Mouse (Mus musculus): ENCODE results near the gene Vmn1r10. TPM values are rescaled to one million over a fixed set of nuclear protein-coding genes. Genes with fewer than 3 reads are reported as not detected.

The Vmn1r10 gene
- polyA plus RNA-seq (2015; fragmentation: Nextera tagmentation; extraction: Ambion mirVana): not detected in 2 replicates

DNA sequence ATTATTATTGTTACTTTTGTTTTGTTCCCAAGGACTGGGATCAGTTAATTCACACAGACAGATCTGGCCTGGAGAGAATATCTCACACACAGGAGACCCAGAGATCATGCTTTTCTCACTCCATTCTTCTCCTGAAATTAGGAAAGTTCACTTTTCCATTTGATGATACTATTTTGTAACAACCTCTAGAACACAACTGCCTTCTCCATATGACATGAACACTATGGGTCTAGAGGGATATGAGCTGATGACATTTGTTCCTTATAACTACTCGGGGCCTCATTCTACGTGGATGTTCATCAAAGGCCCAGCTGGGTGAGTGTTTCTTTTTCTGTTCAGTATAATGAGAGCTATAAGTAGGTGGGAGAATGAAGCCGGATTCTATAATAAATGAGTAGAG is at the start of gene Vmn1r10:
TSS of gene Vmn1r10 (plus strand) at position 301 of the 400 bp plus-strand sequence.
- Histone ChIP-seq H3K4me2 (no peak within 1 kb of the TSS), H3K4me1 (replicated peaks) (no peaks in the 10 kb centered on the region), H3K4me3 (no peak within 1 kb of the TSS), H3K9me3 (no peaks in the 10 kb centered on the region), H3K27ac (no peak within 1 kb of the TSS), H3K36me3 (no peaks in the 10 kb centered on the region), H3K9ac (no peak within 1 kb of the TSS), H3K27me3 (no peaks in the 10 kb centered on the region)
- 92% methylated on average over 3 of the region's 3 CpGs for WGBS
- no peak for ATAC-seq (ENCODE audit: low FRiP score)

DNA sequence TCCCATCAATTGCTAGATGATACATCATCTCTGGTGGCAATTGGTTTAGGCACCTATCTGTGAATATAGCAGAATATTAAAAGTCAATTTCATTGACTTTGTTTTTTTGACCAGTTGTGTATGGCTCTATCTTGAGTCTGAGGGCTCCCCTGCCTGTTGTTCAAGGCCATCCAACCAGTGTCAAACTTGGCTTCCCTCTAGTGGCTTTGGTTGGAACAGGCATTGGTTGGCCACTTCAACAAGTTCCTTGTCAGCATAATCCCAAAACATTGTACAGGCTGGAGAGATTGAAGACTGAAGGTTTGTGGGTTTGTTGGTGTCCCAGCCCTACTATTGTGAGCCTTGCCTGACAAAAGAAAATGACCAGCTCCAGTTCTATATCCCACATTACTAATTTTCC is 45.5 kb upstream of the Vmn1r10 start:
- H3K4me3 ChIP-seq: no peak overlapping the region
- no peak overlapping the region for H3K27ac ChIP-seq
- H3K9me3 ChIP-seq: no peaks in the 10 kb centered on the region
- H3K27me3 ChIP-seq: no peaks in the 10 kb centered on the region
- ATAC-seq (ENCODE audit: low FRiP score): no peak
- no peak overlapping the region for H3K4me2 ChIP-seq
- H3K9ac ChIP-seq: no peak overlapping the region
- H3K4me1 ChIP-seq (replicated peaks): no peaks in the 10 kb centered on the region
- H3K36me3 ChIP-seq: no peaks in the 10 kb centered on the region

DNA sequence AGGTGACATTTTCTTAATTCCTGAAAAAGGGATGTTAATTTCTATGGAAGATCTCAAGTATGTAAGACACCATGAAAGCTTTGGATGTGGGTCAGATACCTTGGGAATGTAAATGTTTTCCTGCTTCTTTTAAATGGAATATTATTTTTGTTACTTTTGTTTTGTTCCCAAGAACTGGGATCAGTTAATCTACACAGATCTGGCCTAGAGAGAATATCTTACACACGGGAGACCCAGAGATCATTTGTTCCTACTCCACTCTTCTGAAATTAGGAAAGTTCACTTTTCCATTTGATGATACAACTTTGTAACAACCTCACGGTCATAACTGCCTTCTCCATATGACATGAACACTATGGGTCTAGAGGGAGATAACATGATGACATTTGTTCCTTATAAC is 42.8 kb upstream of the Vmn1r10 start, which contains the start of gene Vmn1r9:
TSS of gene Vmn1r9 (plus strand) at position 301 of the 400 bp plus-strand sequence.
- 91% methylated on average over 2 of the region's 2 CpGs for WGBS

DNA sequence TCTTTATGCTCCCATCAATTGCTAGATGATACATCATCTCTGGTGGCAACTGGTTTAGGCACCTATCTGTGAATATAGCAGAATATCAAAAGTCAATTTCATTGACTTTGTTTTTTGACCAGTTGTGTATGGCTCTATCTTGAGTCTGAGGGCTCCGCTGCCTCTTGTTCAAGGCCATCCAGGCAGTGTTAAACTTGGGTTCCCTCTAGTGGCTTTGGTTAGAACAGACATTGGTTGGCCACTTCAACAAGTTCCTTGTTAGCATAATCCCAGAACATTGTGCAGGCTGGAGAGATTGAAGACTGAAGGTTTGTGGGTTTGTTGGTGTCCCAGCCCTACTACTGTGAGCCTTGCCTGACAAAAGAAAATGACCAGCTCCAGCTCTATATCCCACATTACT is 2.9 kb upstream of the Vmn1r10 start:
- H3K27me3 ChIP-seq: no peaks in the 10 kb centered on the region
- no peak overlapping the region for H3K4me3 ChIP-seq
- no peaks in the 10 kb centered on the region for H3K9me3 ChIP-seq
- H3K27ac ChIP-seq: no peak overlapping the region
- WGBS: 71% methylated on average over 1 of the region's 1 CpGs
- H3K4me2 ChIP-seq: no peak overlapping the region
- H3K9ac ChIP-seq: no peak overlapping the region
- H3K36me3 ChIP-seq: no peaks in the 10 kb centered on the region
- H3K4me1 ChIP-seq (replicated peaks): no peaks in the 10 kb centered on the region
- no peak for ATAC-seq (ENCODE audit: low FRiP score)

More for the DNA sequence above, 42.8 kb upstream of the Vmn1r10 start, which contains the start of gene Vmn1r9:
- Histone ChIP-seq H3K4me1 (replicated peaks) (no peaks in the 10 kb centered on the region), H3K4me3 (no peak within 1 kb of the TSS), H3K27ac (no peak within 1 kb of the TSS), H3K9ac (no peak within 1 kb of the TSS), H3K4me2 (no peak within 1 kb of the TSS), H3K9me3 (no peaks in the 10 kb centered on the region), H3K27me3 (no peaks in the 10 kb centered on the region), H3K36me3 (no peaks in the 10 kb centered on the region)
- ATAC-seq (ENCODE audit: low FRiP score): no peak

DNA sequence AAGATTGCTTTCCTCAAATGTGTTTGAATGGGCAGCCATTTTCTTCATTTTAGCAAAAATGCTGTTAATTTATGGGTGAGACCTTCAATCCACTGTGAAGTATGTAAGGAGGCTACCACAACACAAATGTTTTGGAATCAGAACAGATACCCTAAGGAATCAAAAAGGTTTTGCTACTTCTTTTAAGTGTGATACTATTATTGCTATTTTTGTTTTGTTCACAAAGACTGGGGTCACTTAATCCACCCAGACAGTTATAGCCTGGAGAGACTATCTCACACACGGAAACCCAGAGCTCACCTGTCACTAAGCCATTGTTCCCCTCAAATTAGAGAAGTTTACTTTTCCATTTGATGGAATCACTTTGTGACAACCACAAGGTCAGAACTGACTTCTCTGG is 23.9 kb downstream of the Vmn1r10 start, which contains the start of gene Vmn1r11:
TSS of gene Vmn1r11 (plus strand) at position 301 of the 400 bp plus-strand sequence.
- Histone ChIP-seq H3K27me3 (no peaks in the 10 kb centered on the region), H3K4me1 (replicated peaks) (no peaks in the 10 kb centered on the region), H3K4me2 (no peak within 1 kb of the TSS), H3K4me3 (no peak within 1 kb of the TSS), H3K9ac (no peak within 1 kb of the TSS), H3K27ac (no peak within 1 kb of the TSS), H3K9me3 (no peaks in the 10 kb centered on the region), H3K36me3 (no peaks in the 10 kb centered on the region)
- ATAC-seq (ENCODE audit: low FRiP score): no peak
- WGBS: 83% methylated on average over 1 of the region's 1 CpGs

DNA sequence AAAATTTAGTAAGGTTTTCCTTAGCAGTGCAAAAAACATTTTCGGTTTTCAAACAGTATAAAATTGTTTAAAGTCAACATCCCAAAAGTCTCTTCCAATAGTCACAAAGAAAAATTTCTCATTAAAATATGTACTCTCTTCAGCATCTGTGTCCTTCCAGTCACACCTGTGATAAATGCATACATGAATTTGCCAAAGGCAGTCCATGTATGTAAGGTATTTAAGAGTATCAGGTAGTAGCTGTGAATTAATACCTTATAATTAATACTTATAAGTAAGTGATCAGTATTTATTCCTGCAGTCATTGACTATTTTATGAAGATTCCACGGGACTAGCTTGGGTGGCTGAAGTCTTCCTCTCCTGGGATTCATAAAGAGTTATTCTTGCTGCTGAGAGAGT is 47.4 kb downstream of the Vmn1r10 start, which contains the start of gene Vmn1r12:
TSS of gene Vmn1r12 (plus strand) at position 301 of the 400 bp plus-strand sequence.
- ATAC-seq (ENCODE audit: low FRiP score): no peak
- no peaks in the 10 kb centered on the region for H3K4me1 ChIP-seq (replicated peaks)
- H3K4me2 ChIP-seq: no peak within 1 kb of the TSS
- no peak within 1 kb of the TSS for H3K4me3 ChIP-seq
- no peaks in the 10 kb centered on the region for H3K27me3 ChIP-seq
- H3K36me3 ChIP-seq: no peaks in the 10 kb centered on the region
- 84% methylated on average over 2 of the region's 2 CpGs for WGBS
- no peaks in the 10 kb centered on the region for H3K9me3 ChIP-seq
- no peak within 1 kb of the TSS for H3K27ac ChIP-seq
- no peak within 1 kb of the TSS for H3K9ac ChIP-seq

Other genes with a start within 250 kb of the Vmn1r10 start
- 147 and 153 TPM in 2 replicates for gene Nt5c3, start 185.5 kb upstream of the Vmn1r10 start, polyA plus RNA-seq (2015; fragmentation: Nextera tagmentation; extraction: Ambion mirVana)
- 0.44 and 0.65 TPM in 2 replicates for gene Vmn1r4, start 185.4 kb upstream of the Vmn1r10 start, polyA plus RNA-seq (2015; fragmentation: Nextera tagmentation; extraction: Ambion mirVana)
- not detected in 2 replicates for gene Vmn1r5, start 139.2 kb upstream of the Vmn1r10 start, polyA plus RNA-seq (2015; fragmentation: Nextera tagmentation; extraction: Ambion mirVana)
- not detected in 2 replicates for gene Vmn1r6, start 112.2 kb upstream of the Vmn1r10 start, polyA plus RNA-seq (2015; fragmentation: Nextera tagmentation; extraction: Ambion mirVana)
- not detected in 2 replicates for gene Vmn1r7, start 84.1 kb upstream of the Vmn1r10 start, polyA plus RNA-seq (2015; fragmentation: Nextera tagmentation; extraction: Ambion mirVana)
- not detected in 2 replicates for gene Vmn1r8, start 77.2 kb upstream of the Vmn1r10 start, polyA plus RNA-seq (2015; fragmentation: Nextera tagmentation; extraction: Ambion mirVana)
- not detected in 2 replicates for gene Vmn1r9, start 42.7 kb upstream of the Vmn1r10 start, polyA plus RNA-seq (2015; fragmentation: Nextera tagmentation; extraction: Ambion mirVana)
- gene Vmn1r11, start 24.0 kb downstream of the Vmn1r10 start, polyA plus RNA-seq (2015; fragmentation: Nextera tagmentation; extraction: Ambion mirVana): not detected in 2 replicates
- gene Vmn1r12, start 47.5 kb downstream of the Vmn1r10 start, polyA plus RNA-seq (2015; fragmentation: Nextera tagmentation; extraction: Ambion mirVana): not detected in 2 replicates
- gene Vmn1r13, start 93.8 kb downstream of the Vmn1r10 start, polyA plus RNA-seq (2015; fragmentation: Nextera tagmentation; extraction: Ambion mirVana): not detected in 2 replicates
- not detected in 2 replicates for gene Vmn1r14, start 122.2 kb downstream of the Vmn1r10 start, polyA plus RNA-seq (2015; fragmentation: Nextera tagmentation; extraction: Ambion mirVana)
- not detected in 2 replicates for gene Vmn1r15, start 148.5 kb downstream of the Vmn1r10 start, polyA plus RNA-seq (2015; fragmentation: Nextera tagmentation; extraction: Ambion mirVana)
- not detected in 2 replicates for gene Vmn1r16, start 220.0 kb downstream of the Vmn1r10 start, polyA plus RNA-seq (2015; fragmentation: Nextera tagmentation; extraction: Ambion mirVana)

All from hindbrain, embryonic 13.5 days (tissue).